Mouse (Mus musculus) lung, embryonic 15.5 days (tissue): Measurements from ENCODE around the gene Irs1. TPM values are rescaled to one million over a fixed set of nuclear protein-coding genes. Genes with fewer than 3 reads are reported as not detected.
A peak's percentile ranks its signal among the peaks of the same experiment; 100 is the strongest.

Experiments
- ATAC-seq: fragments of 200-750 bp; cut with Nextera tagmentation; 2 replicates; pipeline ENCODE4 v1.8.0; 2017; ENCODE audit warnings: moderate number of reproducible peaks, borderline replicate concordance; ENCODE audit not compliant: low FRiP score, low TSS enrichment; ENCODE audit errors: extremely low read depth
- H3K27ac ChIP-seq: fragments of 300-500 bp; sonication (generic); 2 replicates; pipeline ENCODE4 v1.5.1; 2015; ENCODE audit warnings: moderate library complexity, mild to moderate bottlenecking, inconsistent platforms
- H3K27me3 ChIP-seq: fragments of 300-500 bp; sonication (generic); 2 replicates; pipeline ENCODE4 v1.6.1; 2015; ENCODE audit warnings: inconsistent platforms
- H3K36me3 ChIP-seq: fragments of 300-500 bp; sonication (generic); 2 replicates; pipeline ENCODE4 v1.6.1; 2015; ENCODE audit warnings: inconsistent platforms
- H3K4me1 ChIP-seq: fragments of 300-500 bp; sonication (generic); 2 replicates; pipeline ENCODE4 v1.6.1; 2015; ENCODE audit warnings: inconsistent platforms
- H3K4me2 ChIP-seq: fragments of 300-500 bp; sonication (generic); 2 replicates; pipeline ENCODE4 v1.6.1; 2015; ENCODE audit warnings: inconsistent platforms, mild to moderate bottlenecking, moderate library complexity
- H3K4me3 ChIP-seq: fragments of 300-500 bp; sonication (generic); 2 replicates; pipeline ENCODE4 v1.5.1; 2015; ENCODE audit warnings: mild to moderate bottlenecking, inconsistent platforms
- H3K9ac ChIP-seq: fragments of 300-500 bp; sonication (generic); 2 replicates; pipeline ENCODE4 v1.6.1; 2015; ENCODE audit warnings: inconsistent platforms
- H3K9me3 ChIP-seq: fragments of 300-500 bp; sonication (generic); 2 replicates; pipeline ENCODE4 v1.6.1; 2016; ENCODE audit warnings: inconsistent platforms
- WGBS: fragments of 180-500 bp; shearing (Covaris S2); methylation state at CpG from one replicate; pipeline ENCODE4 v1.1.7; 2015; 5-methylcytosine and 5-hydroxymethylcytosine counted together
- polyA plus RNA-seq: library from polyadenylated mRNA; unstranded; fragments of >200 nt; fragmentation: Nextera tagmentation; extraction: Ambion mirVana; gene quantifications from 2 replicates; pipeline ENCODE4 v1.2.1, GENCODE M21; 2015

Gene Irs1
- polyA plus RNA-seq, 1 experiment from 2014 or later: 12.7 TPM

- Histone ChIP-seq H3K4me1 (peaks cover 12% of the 10 kb centered on the region), H3K4me2 (no peak overlapping the region), H3K9ac (no peak overlapping the region), H3K27me3 (no peaks in the 10 kb centered on the region), H3K4me3 (no peak overlapping the region), H3K27ac (no peak overlapping the region), H3K9me3 (no peaks in the 10 kb centered on the region), H3K36me3 (0 out of 2 replicates have a peak, but pooled peaks cover 12% of the 10 kb centered on the region)
- ATAC-seq: no peak
- WGBS: 81% methylated on average over 6 of the region's 6 CpGs
Measured at GRCm38 (mm10) chr1:82243260-82243825, 47.9 kb downstream of the Irs1 start.

- no peak for ATAC-seq
- H3K27me3 ChIP-seq: no peaks in the 10 kb centered on the region
- H3K27ac ChIP-seq: no peak overlapping the region
- no peak overlapping the region for H3K9ac ChIP-seq
- H3K4me1 ChIP-seq: peaks cover 6% of the 10 kb centered on the region; the same call in 1 of the 2 replicates
- no peak overlapping the region for H3K4me2 ChIP-seq
- peaks cover 25% of the 10 kb centered on the region for H3K36me3 ChIP-seq
- no peak overlapping the region for H3K4me3 ChIP-seq
- no peaks in the 10 kb centered on the region for H3K9me3 ChIP-seq
- WGBS: 55% methylated on average over 3 of the region's 3 CpGs
Measured at GRCm38 (mm10) chr1:82239409-82240201, 51.6 kb downstream of the Irs1 start.

- ATAC-seq: no peak
- Histone ChIP-seq H3K27ac (no peak overlapping the region), H3K4me2 (no peak overlapping the region), H3K9me3 (no peaks in the 10 kb centered on the region), H3K4me1 (peaks cover 6% of the 10 kb centered on the region; the same call in 1 of the 2 replicates), H3K36me3 (peaks cover 35% of the 10 kb centered on the region), H3K4me3 (no peak overlapping the region), H3K9ac (no peak overlapping the region), H3K27me3 (no peaks in the 10 kb centered on the region)
- 71% methylated on average over 4 of the region's 4 CpGs for WGBS
Measured at GRCm38 (mm10) chr1:82238245-82238644, 53.0 kb downstream of the Irs1 start.

- no peaks in the 10 kb centered on the region for H3K4me1 ChIP-seq
- no peak overlapping the region for H3K4me3 ChIP-seq
- H3K27me3 ChIP-seq: no peaks in the 10 kb centered on the region
- WGBS: 82% methylated on average over 3 of the region's 3 CpGs
- peaks cover 35% of the 10 kb centered on the region for H3K36me3 ChIP-seq
- no peak overlapping the region for H3K27ac ChIP-seq
- H3K9me3 ChIP-seq: no peaks in the 10 kb centered on the region
- ATAC-seq: no peak
- no peak overlapping the region for H3K9ac ChIP-seq
- H3K4me2 ChIP-seq: no peak overlapping the region
Measured at GRCm38 (mm10) chr1:82235455-82236104, 55.6 kb downstream of the Irs1 start.

- no peak overlapping the region for H3K27ac ChIP-seq
- WGBS: 89% methylated on average over 3 of the region's 3 CpGs
- H3K27me3 ChIP-seq: no peaks in the 10 kb centered on the region
- H3K4me3 ChIP-seq: no peak overlapping the region
- H3K4me1 ChIP-seq: no peaks in the 10 kb centered on the region
- H3K36me3 ChIP-seq: peaks cover 35% of the 10 kb centered on the region
- no peak overlapping the region for H3K9ac ChIP-seq
- no peaks in the 10 kb centered on the region for H3K9me3 ChIP-seq
- ATAC-seq: no peak
- H3K4me2 ChIP-seq: no peak overlapping the region
Measured at GRCm38 (mm10) chr1:82234616-82235015, 56.6 kb downstream of the Irs1 start.

- no peak within 1 kb of the TSS for H3K9ac ChIP-seq
- H3K27me3 ChIP-seq: no peaks in the 10 kb centered on the region
- WGBS: 87% methylated on average over 3 of the region's 3 CpGs
- H3K4me1 ChIP-seq: no peaks in the 10 kb centered on the region
- H3K9me3 ChIP-seq: no peaks in the 10 kb centered on the region
- H3K27ac ChIP-seq: no peak within 1 kb of the TSS
- ATAC-seq: no peak
- H3K36me3 ChIP-seq: peaks cover 35% of the 10 kb centered on the region
- H3K4me3 ChIP-seq: no peak within 1 kb of the TSS
- no peak within 1 kb of the TSS for H3K4me2 ChIP-seq
Measured at GRCm38 (mm10) chr1:82232812-82233211, 58.4 kb downstream of the Irs1 start, which contains the start of gene Gm9747. Gene Gm9747 (plus strand): TSS chr1:82233112.

GRCm38 (mm10) chr1:82228841-82229240 lies 62.4 kb downstream of the Irs1 start:
- Histone ChIP-seq H3K4me1 (no peaks in the 10 kb centered on the region), H3K4me3 (no peak overlapping the region), H3K4me2 (no peak overlapping the region), H3K27ac (no peak overlapping the region), H3K9me3 (no peaks in the 10 kb centered on the region), H3K36me3 (peaks cover 5% of the 10 kb centered on the region; the same call in 1 of the 2 replicates), H3K27me3 (no peaks in the 10 kb centered on the region), H3K9ac (no peak overlapping the region)
- ATAC-seq: no peak

GRCm38 (mm10) chr1:82223042-82223795 lies 68.0 kb downstream of the Irs1 start:
- WGBS: 84% methylated on average over 5 of the region's 5 CpGs
- H3K27ac ChIP-seq: no peak overlapping the region

GRCm38 (mm10) chr1:82221462-82221861 lies 69.8 kb downstream of the Irs1 start:
- Histone ChIP-seq H3K4me2 (peak overlapping the region; percentile 37), H3K4me3 (no peak overlapping the region), H3K27ac (0 out of 2 replicates have a peak overlapping the region, but pooled peaks have one; percentile 35), H3K9ac (no peak overlapping the region), H3K4me1 (peaks cover 15% of the 10 kb centered on the region), H3K9me3 (no peaks in the 10 kb centered on the region), H3K36me3 (no peaks in the 10 kb centered on the region), H3K27me3 (no peaks in the 10 kb centered on the region)
- ATAC-seq: no peak
- WGBS: 24% methylated on average over 1 of the region's 1 CpGs

More at GRCm38 (mm10) chr1:82223042-82223795, 68.0 kb downstream of the Irs1 start:
- ATAC-seq: no peak
- H3K27me3 ChIP-seq: no peaks in the 10 kb centered on the region
- H3K4me3 ChIP-seq: no peak overlapping the region
- no peak overlapping the region for H3K9ac ChIP-seq
- H3K9me3 ChIP-seq: no peaks in the 10 kb centered on the region
- no peak overlapping the region for H3K4me2 ChIP-seq
- H3K36me3 ChIP-seq: no peaks in the 10 kb centered on the region
- H3K4me1 ChIP-seq: peaks cover 15% of the 10 kb centered on the region

GRCm38 (mm10) chr1:82220673-82221396 lies 70.4 kb downstream of the Irs1 start:
- ATAC-seq: peak; percentile 60; the same call in 1 of the 2 replicates

GRCm38 (mm10) chr1:82207511-82207910 lies 83.7 kb downstream of the Irs1 start:
- Histone ChIP-seq H3K4me3 (no peak overlapping the region), H3K9me3 (no peaks in the 10 kb centered on the region), H3K27me3 (no peaks in the 10 kb centered on the region), H3K36me3 (no peaks in the 10 kb centered on the region), H3K4me2 (no peak overlapping the region), H3K4me1 (peaks cover 15% of the 10 kb centered on the region), H3K27ac (no peak overlapping the region), H3K9ac (no peak overlapping the region)
- 56% methylated on average over 5 of the region's 5 CpGs for WGBS
- no peak for ATAC-seq

More at GRCm38 (mm10) chr1:82220673-82221396, 70.4 kb downstream of the Irs1 start:
- H3K4me1 ChIP-seq: peaks cover 15% of the 10 kb centered on the region
- 13% methylated on average over 12 of the region's 12 CpGs for WGBS
- no peaks in the 10 kb centered on the region for H3K36me3 ChIP-seq
- H3K4me2 ChIP-seq: peak overlapping the region; percentile 37
- no peak overlapping the region for H3K4me3 ChIP-seq
- H3K27me3 ChIP-seq: no peaks in the 10 kb centered on the region
- H3K9me3 ChIP-seq: no peaks in the 10 kb centered on the region
- H3K27ac ChIP-seq: peak overlapping the region; percentile 35; the same call in 1 of the 2 replicates
- H3K9ac ChIP-seq: no peak overlapping the region
